Mouse (Mus musculus) kidney, postnatal 25 days (tissue): ENCODE measurements at regions not wholly inside any gene's neighbourhood (a gene's known extent, or its start where the extent isn't known, plus 50 kb on each side); places are given as distances from the start of the nearest gene placed in this dataset.

ENCODE experiments used
- DNase-seq, 2 experiments: peaks; one replicate each; pipeline ENCODE4 v3.0.0; 2021; ENCODE audit warnings: mixed read lengths in 2 of 2

- DNase-seq = no peak
Observed at GRCm38 (mm10) chr14:76781524-76781880, 224.8 kb upstream of the Serp2 start.

- peak in 1 of 2 experiments; percentile 54 for DNase-seq
Observed at GRCm38 (mm10) chr14:76780572-76781523, 224.2 kb upstream of the Serp2 start.

DNA sequence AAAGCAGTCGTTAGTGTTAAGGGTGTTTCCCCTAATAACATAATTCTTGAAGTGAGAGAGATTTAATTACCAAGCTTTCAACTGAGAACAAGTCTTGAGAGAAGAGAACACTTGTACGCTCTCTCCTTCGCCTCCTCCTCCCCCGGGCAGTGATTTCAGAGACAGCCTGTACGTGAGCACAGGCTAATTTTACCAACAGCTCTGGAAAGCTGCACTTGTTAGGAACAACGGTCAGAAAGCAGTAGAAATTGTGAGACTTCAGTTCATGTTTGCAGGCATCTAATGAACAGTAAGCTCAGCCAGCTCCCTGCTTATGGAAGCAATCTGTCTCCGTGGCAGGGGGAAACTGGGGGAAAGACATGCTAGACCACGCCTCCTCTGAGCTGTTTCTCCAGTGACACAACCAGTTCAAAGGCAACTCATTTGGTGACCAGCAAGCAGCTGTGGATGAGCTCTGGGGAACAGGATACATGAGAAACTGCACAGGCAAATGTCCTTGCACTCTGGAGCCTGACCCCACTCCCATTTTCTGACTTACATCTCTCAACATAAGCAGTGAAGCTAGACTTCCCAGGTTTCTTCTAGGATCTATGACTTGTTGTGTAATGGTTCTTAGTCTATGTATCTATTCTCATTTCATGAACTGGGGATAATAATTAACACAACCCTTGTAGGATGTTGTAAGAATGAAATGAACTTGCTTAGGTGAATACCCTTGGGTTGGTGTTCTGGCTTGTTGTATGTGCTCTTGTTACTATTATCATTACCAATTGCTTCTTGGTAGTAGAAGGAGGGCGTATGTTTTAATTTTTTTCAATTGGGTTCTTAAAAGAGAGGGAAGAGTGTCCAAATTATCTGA is 222.1 kb upstream of the Serp2 start:
- DNase-seq = peak; percentile 20 to 59

DNA sequence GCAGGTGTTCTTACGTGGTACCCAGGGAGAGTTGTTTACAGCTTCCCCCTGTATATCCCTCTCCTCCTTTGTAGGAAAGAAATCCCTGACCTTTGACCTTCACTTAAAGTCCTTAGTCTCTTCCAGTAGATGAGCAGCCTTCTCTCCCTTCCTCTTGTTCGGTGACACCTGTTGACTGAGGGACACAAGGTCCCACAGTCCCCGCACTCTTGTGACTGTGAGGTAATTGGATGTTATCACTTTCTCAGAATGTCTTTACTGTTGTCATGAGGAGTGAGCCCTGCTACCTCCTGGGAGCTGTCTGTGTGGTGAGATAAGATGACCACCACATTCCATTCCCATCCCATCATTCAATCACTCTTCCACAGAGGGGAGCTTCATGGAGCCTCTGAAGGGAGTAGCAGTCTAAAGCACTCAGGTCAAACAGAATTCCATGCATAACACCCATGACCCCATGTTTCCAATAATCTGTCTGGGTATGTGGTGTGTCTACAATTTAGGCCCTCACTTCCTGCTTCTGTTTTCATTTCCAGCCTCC is 218.8 kb upstream of the Serp2 start:
- no peak for DNase-seq

GRCm38 (mm10) chr14:76772781-76773438 is 216.2 kb upstream of the Serp2 start:
- DNase-seq = no peak

DNA sequence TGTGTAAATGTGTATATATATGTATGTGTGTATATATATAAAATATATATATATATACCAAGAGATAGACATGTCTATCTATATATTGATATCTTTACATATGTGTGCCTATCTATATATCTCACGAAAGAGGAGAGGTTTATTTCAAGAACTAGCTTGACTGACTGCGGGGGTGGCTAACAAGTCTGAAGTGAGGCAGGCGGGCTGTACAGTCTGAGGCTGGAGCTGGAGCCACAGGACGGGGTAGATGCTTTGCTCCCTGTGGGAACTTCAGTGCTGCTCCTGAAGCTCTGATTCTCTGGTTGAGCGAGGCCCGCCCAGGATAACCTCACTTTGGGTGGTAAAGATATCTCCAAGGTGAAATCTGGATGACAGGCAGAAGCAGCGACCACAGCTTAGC is 213.4 kb upstream of the Serp2 start:
- no peak for DNase-seq

DNA sequence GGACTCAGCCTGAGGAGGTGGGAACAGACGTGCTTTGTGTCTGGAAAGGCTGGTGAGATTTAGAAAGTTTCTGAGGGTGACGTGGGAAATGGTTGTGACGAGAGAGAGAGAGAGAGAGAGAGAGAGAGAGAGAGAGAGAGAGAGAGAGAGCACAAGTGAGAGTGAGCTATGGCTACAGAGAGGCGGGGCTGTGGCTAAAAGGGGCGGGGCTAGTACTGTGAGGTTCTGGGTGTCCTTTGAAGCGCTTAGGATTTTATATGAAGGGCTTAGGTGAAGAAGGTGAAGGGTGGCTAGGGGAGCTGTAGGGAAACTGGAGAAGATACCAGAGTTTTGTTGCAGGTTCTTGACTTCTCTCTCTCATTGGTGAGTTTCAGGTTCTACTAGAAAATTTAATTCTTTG is 210.6 kb upstream of the Serp2 start:
- DNase-seq = no peak

- no peak for DNase-seq
Observed at GRCm38 (mm10) chr14:76766186-76766713, 209.6 kb upstream of the Serp2 start.

DNA sequence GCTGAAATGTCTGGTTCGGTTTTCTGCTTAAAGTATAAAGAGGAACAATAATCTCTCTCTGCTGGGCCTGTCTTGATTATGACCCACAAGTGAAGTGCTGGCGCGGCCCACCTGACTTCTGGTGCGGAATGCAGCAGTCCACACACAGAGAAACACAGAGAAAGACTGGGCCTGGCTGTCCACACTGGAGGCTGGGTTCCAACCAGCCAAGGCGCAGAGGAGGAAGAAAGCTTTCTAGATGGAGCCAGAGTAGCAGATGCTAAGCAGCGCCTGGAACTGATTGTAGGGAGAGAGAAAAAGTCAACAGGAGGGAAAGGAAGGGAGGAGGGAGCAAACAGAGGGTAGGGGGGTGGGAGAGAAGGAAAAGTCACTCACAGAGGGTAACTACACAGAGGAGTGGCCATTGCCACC is 208.4 kb upstream of the Serp2 start:
- DNase-seq = no peak

GRCm38 (mm10) chr14:76764390-76764796 is 207.7 kb upstream of the Serp2 start:
- peak; percentile 24 to 62 for DNase-seq

DNA sequence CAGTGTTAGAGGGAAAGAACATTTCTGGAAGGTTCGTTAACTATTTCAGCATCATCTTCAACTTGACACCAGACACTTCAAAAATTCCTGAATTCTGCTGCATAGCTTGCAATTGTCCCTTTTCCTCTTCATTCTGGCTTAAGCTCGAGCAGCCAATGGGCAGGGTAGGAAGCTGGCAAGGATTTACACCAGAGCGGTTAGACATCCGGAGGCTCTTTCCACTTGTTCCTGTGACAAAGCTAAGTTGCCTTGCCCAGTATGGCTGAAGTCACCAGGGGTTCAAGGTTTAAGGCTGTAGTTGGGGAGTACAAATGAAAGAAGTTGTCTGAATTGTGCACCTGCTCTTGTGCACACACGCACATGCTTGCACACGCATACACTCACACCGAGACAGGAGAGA is 206.8 kb upstream of the Serp2 start:
- DNase-seq = no peak

GRCm38 (mm10) chr14:76762777-76763176 is 206.1 kb upstream of the Serp2 start:
- no peak for DNase-seq

DNA sequence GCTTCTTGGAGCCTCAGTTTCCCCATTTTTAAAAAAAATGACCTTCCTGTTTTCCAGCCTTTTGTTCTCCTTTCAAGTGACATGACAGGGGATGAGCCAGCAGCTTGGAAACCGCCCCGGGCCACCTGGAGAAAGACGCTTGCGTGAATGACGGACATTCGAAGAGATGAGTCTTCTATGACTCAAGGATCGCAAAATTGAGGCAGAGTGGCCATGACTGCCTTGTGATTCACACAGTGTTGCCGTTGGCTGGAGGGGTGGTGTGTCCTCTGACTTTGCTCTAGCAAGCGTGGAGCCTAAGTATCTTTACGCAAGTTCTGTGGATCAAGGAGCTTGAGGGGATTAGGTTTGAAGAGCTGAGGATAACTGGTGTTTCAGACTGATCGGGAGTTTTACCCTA is 205.0 kb upstream of the Serp2 start:
- no peak for DNase-seq

- DNase-seq = no peak
Observed at GRCm38 (mm10) chr14:76761274-76761673, 204.6 kb upstream of the Serp2 start.

- peak; percentile 35 to 75 for DNase-seq
Observed at GRCm38 (mm10) chr14:76760509-76761023, 203.9 kb upstream of the Serp2 start.

DNA sequence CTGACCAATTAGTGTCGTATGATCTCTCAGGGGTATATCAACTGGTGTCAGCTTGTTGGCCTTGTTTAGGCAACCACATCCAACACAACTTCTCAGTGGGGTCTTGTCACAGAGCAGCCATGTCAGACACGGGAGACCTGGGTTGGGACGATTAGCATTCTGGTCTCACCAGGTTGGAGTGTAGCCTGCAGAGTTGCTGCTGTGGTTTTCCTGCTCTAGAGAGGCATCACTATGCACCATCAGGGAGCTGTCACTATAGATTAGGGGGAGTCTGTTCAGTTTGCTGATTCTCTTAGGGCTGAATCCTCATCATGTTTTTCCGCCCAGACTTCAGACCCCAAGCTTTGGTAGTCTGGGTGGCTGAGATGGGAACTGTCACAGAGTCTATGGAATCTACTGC is 202.7 kb upstream of the Serp2 start:
- DNase-seq = no peak

DNA sequence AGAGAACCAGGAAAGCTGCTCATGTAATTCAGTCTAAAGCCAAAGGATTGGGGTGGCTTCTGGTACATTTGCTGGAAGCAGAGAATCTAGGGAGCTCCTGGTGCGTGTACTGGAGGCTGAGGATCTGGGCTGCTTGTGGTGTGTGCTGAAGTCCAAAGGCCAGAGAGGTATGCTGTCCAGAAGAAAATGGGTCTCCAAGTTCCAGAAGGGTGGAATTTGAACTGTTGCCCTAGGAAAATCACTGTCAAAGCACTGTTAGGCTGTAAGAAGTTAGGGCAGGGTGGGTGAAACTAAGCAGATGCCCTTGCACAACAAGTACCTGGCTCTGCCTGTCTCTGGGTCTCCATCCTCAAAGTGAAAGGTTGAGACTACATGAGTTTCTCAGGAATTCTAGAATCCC is 201.9 kb upstream of the Serp2 start:
- DNase-seq = peak; percentile 16 to 55

DNA sequence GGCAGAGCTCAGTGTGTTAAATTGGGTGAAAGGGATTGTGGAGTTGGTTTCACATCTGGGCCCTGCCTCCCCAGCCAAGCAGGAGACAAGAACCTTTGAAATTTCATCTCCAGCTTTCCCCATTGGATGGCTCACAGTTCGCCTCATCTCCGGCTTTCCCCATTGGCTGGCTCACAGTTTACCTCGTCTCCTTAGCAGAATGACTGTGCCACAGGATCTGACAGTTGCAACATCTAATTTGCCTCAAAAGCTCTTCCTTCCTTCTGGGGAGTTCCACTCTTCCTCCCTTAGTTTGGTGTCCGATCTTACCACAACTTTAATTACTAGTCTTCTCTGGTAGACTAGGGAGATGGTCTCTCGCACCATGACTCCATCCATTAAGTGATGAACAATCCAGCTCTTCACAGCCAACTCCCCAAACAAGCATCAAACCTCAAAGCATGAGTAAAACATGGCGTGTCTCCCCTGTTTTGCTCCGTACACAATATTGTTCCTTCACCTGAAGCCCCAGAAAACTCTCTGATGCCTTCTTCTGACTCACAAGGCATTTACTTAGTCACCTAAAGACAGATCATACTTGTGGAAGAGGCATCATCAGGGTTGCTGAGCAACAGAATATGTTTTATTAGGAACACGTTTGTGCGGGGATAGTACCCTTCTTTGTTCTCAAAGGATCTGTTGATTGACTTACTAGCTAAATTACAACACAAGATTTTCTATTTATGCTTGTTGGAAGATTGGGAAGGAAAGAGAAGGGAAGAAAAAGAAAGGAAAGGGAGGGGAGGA is 199.1 kb upstream of the Serp2 start:
- DNase-seq = no peak

GRCm38 (mm10) chr14:76753734-76754133 is 197.0 kb upstream of the Serp2 start:
- peak in 1 of 2 experiments; percentile 7 for DNase-seq

DNA sequence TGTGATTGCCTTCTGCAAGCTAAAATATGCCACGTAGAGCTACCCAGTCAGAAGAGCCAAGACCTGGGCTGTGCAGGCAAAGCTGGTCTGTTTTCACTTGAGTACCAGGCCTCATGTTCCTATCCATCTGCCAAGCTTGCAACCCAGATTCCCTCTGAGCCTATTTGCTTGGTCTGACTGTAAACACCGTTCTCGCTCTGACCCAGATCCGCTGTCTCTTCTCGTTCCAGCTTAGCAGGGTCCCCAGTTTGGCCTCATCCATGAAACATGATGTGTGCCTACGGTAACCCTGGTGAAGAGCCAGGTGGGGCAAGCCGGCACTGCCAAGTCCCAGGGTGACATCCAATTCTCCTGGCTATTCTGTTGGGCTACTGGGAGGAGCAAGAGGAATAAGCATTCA is 192.5 kb upstream of the Serp2 start:
- DNase-seq = no peak

DNA sequence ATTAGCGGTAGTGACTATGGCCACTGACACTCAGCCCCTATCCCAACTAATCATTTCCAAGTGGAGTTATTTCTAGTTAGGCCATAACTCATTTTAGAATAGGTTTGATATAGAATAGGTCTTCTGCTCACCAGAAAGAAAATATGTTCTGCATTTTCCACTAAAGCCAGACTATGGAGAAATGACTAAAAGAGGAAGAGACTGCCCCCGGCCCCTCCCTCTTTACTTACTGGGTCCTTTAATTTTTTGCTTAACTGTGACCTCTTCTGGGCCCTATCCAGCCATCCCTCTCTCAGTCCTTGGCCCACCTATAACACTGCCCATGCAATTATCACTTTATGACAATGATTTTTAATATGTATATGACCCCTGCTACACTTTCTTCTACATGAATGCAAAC is 192.0 kb upstream of the Serp2 start:
- DNase-seq = no peak

- no peak for DNase-seq
Observed at GRCm38 (mm10) chr14:76747814-76748213, 191.1 kb upstream of the Serp2 start.
